Mouse (Mus musculus): ENCODE data around the gene Lmo7. TPM values are rescaled to one million over a fixed set of nuclear protein-coding genes. Genes with fewer than 3 reads are reported as not detected.
A peak's percentile ranks its signal among the peaks of the same experiment; 100 is the strongest.

Lmo7 gene
- polyA plus RNA-seq, 1 experiment from 2014 or later = 19.5 TPM

DNA sequence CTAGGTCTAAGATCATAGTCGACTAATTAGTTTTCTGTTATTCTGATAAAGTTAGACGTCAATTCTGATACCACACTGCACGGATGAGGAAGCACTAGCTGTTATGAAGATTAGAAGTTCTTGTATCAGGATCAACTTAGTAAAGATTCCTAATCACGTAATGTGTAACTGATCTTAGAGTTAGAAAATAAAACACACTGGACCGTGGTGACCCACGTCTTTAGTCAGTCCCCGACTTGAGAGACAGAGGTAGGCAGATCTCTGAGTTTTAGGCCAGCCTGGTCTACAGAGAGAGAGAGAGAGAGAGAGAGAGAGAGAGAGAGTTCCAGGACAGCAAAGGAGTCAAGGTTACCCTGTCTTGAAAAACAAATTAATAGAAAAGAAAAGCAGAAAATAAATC, 18.7 kb downstream of the Lmo7 start:
- no peak overlapping the region for H3K9ac ChIP-seq
- WGBS = 84% methylated on average over 7 of the region's 7 CpGs
- H3K27ac ChIP-seq = no peak overlapping the region
- peaks cover 13% of the 10 kb centered on the region for H3K4me1 ChIP-seq
- no peak overlapping the region for H3K4me2 ChIP-seq
- no peaks in the 10 kb centered on the region for H3K36me3 ChIP-seq
- no peaks in the 10 kb centered on the region for H3K27me3 ChIP-seq
- no peak overlapping the region for H3K4me3 ChIP-seq
- ATAC-seq (ENCODE audit: insufficient number of reproducible peaks, insufficient read depth, low FRiP score, low TSS enrichment, low read depth) = no peak
- H3K9me3 ChIP-seq = no peaks in the 10 kb centered on the region

DNA sequence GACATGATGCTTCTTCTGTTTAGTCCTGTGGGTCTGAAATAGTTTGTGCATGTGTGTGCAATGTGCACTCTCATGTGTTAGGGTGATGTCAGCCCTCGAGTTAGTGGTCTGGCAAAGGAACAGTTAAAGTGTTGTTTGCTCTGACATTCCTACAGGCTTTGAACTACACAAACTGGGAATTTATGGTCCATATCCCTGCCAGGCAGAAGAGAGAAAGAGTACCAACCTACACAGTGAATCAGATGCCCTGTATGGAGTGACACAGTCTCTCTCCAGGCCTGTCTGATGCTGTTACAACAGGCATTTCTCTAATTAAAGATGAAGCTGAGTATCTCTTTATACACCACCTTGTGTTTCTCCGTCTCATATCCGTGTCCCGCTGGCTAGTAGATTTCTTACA, 21.2 kb downstream of the Lmo7 start:
- Histone ChIP-seq H3K27me3 (no peaks in the 10 kb centered on the region), H3K9me3 (no peaks in the 10 kb centered on the region), H3K9ac (no peak overlapping the region), H3K4me3 (no peak overlapping the region), H3K27ac (no peak overlapping the region), H3K36me3 (no peaks in the 10 kb centered on the region), H3K4me2 (no peak overlapping the region), H3K4me1 (peaks cover 9% of the 10 kb centered on the region)
- no peak for ATAC-seq (ENCODE audit: insufficient number of reproducible peaks, insufficient read depth, low FRiP score, low TSS enrichment, low read depth)
- 83% methylated on average over 4 of the region's 4 CpGs for WGBS

DNA sequence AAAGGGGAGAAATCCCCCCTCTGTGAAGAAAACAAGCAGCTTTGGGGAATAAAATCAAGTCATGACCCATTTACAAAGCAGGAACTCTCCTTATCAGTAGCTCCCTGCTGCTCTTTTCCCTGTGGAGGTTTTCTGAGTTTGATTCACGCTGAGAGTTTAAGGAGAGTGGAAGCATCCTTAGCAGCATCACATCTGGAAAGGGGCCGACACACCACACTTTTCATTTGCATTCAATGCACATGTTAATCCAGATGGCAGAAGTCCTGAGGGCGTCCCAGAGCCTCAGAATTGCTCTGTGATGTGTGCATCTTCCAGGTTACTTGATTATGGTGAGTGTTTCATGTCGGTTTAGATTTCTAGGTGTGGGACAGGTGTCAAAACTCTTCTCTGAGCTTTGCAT, 25.7 kb downstream of the Lmo7 start:
- no peak overlapping the region for H3K4me3 ChIP-seq
- H3K36me3 ChIP-seq = no peaks in the 10 kb centered on the region
- no peak overlapping the region for H3K4me2 ChIP-seq
- H3K4me1 ChIP-seq = no peaks in the 10 kb centered on the region; the same call in 1 of the 2 replicates
- H3K9me3 ChIP-seq = no peaks in the 10 kb centered on the region
- ATAC-seq (ENCODE audit: insufficient number of reproducible peaks, insufficient read depth, low FRiP score, low TSS enrichment, low read depth) = no peak
- no peaks in the 10 kb centered on the region for H3K27me3 ChIP-seq
- WGBS = 21% methylated on average over 4 of the region's 4 CpGs
- H3K9ac ChIP-seq = no peak overlapping the region
- H3K27ac ChIP-seq = no peak overlapping the region

DNA sequence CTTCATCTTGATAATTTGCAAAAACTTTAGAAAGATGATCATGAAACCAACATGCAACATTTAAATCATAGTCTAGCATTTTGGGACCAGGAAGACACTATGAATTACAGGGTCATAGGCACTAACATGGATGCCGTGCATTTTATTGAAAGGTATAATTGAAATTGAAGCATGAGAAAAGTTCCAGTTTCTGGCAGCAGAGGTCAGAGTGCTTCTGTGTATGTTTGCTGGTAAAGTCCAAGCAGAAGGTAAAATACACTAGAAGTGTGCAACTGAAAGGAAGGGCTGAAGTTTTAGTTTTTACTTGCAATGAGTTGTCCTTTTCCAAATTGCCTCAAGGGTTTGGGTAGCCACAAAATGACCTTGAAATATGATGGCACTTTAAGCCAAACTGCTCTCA, 32.5 kb downstream of the Lmo7 start:
- no peak for ATAC-seq (ENCODE audit: insufficient number of reproducible peaks, insufficient read depth, low FRiP score, low TSS enrichment, low read depth)
- Histone ChIP-seq H3K4me1 (no peaks in the 10 kb centered on the region), H3K4me2 (no peak overlapping the region), H3K9ac (no peak overlapping the region), H3K4me3 (no peak overlapping the region), H3K27me3 (no peaks in the 10 kb centered on the region), H3K9me3 (no peaks in the 10 kb centered on the region), H3K36me3 (no peaks in the 10 kb centered on the region), H3K27ac (no peak overlapping the region)
- WGBS = 26% methylated on average over 1 of the region's 1 CpGs

DNA sequence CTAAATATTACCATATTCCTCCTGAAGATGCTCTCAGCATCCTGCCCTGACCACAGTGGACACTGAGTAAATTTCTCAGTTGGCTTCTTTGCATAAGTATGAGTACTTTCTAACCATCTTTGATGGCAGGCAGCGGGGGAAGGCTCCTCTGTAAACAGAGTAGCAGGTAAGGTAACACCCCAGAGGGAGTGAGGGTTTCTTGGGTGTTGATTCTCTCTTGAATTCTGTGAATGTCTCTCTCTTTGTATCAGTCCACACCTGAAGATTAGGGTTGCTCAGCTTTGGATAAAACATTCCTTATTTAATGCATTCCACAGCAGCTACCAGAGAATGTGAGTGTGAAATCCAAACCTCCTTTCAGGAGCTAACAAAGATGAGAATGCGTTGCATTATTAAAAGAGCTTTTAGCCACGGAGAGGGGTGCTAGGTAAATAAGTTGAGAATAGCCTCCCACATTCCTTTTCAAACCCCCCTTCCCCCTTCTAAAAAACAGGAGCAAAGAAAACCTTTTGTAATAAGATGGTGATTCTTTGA, 34.1 kb downstream of the Lmo7 start:
- peak; percentile 69 for ATAC-seq (ENCODE audit: insufficient number of reproducible peaks, insufficient read depth, low FRiP score, low TSS enrichment, low read depth)

DNA sequence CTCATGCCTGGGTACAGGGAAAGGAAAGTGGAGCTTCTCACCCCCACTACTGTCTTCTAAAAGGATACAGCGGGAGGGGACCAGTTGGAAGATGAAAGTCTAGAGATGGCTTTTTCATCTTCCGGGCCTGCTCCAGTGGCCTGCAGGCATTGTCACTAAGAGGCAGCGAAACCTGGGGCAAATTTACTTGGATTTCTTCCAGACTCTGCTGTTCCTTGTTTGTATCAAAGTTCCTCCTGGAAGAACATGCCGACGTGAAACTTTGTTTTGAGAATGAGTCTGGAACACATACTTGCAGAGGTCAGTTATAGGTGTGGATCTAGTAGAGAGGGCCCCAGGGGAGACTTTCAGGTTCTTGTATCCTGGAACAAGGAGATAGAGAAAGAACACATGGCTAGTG, 41.6 kb downstream of the Lmo7 start:
- Histone ChIP-seq H3K9me3 (no peaks in the 10 kb centered on the region), H3K27me3 (no peaks in the 10 kb centered on the region), H3K4me2 (no peak overlapping the region), H3K36me3 (no peaks in the 10 kb centered on the region), H3K27ac (no peak overlapping the region), H3K9ac (no peak overlapping the region), H3K4me3 (no peak overlapping the region), H3K4me1 (no peaks in the 10 kb centered on the region)
- WGBS = 57% methylated on average over 5 of the region's 5 CpGs
- no peak for ATAC-seq (ENCODE audit: insufficient number of reproducible peaks, insufficient read depth, low FRiP score, low TSS enrichment, low read depth)

More for the DNA sequence above, 34.1 kb downstream of the Lmo7 start:
- Histone ChIP-seq H3K9me3 (no peaks in the 10 kb centered on the region), H3K4me2 (no peak overlapping the region), H3K4me1 (no peaks in the 10 kb centered on the region), H3K27me3 (no peaks in the 10 kb centered on the region), H3K27ac (peak overlapping the region; percentile 3; the same call in 1 of the 2 replicates), H3K36me3 (no peaks in the 10 kb centered on the region), H3K4me3 (no peak overlapping the region), H3K9ac (no peak overlapping the region)
- 32% methylated on average over 3 of the region's 3 CpGs for WGBS

DNA sequence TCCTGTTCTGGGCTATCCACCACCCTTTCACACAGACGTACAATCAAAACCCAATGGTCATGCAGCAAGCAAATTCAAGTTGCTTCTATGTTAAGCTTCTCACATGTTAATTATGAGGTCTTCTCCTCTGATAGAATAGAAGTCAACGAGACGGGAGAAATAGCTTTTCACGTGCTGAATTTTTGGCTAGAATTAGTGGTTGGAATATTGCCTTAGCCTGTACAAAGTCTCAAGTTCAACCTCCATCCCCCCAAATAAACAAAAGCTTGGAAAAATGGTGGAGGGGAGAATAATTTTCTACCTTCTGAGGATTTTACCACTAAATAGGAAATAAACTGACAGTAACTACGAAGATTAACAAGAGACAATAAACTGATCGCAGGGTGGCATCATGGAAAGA, 42.0 kb downstream of the Lmo7 start:
- no peaks in the 10 kb centered on the region for H3K36me3 ChIP-seq
- no peaks in the 10 kb centered on the region for H3K4me1 ChIP-seq
- H3K27me3 ChIP-seq = no peaks in the 10 kb centered on the region
- H3K9me3 ChIP-seq = no peaks in the 10 kb centered on the region
- H3K27ac ChIP-seq = no peak overlapping the region
- no peak for ATAC-seq (ENCODE audit: insufficient number of reproducible peaks, insufficient read depth, low FRiP score, low TSS enrichment, low read depth)
- no peak overlapping the region for H3K4me2 ChIP-seq
- WGBS = 90% methylated on average over 6 of the region's 6 CpGs
- H3K9ac ChIP-seq = no peak overlapping the region
- H3K4me3 ChIP-seq = no peak overlapping the region

DNA sequence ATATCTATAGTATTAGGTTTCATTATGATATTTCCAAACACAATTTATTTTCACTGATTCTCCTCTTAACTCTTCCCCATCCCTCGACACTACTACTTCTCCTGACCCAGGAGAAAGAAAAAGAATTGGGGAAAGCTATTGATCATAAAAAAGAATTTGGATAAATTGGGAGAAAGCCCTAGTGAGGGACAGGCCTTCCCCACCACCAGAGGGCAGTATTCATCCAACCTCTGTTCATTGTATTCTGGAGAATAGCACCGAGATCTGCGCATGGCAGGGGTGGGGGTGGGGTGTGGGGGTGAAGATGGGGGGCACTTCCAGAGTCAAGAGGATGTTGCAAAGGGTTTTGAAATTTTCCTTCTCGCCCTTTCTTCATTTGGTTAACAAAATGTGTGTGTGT, 44.9 kb downstream of the Lmo7 start:
- Histone ChIP-seq H3K36me3 (no peaks in the 10 kb centered on the region), H3K4me1 (no peaks in the 10 kb centered on the region), H3K27me3 (no peaks in the 10 kb centered on the region), H3K27ac (no peak overlapping the region), H3K9me3 (no peaks in the 10 kb centered on the region), H3K9ac (no peak overlapping the region), H3K4me2 (no peak overlapping the region), H3K4me3 (no peak overlapping the region)
- no peak for ATAC-seq (ENCODE audit: insufficient number of reproducible peaks, insufficient read depth, low FRiP score, low TSS enrichment, low read depth)
- WGBS = 51% methylated on average over 4 of the region's 4 CpGs

DNA sequence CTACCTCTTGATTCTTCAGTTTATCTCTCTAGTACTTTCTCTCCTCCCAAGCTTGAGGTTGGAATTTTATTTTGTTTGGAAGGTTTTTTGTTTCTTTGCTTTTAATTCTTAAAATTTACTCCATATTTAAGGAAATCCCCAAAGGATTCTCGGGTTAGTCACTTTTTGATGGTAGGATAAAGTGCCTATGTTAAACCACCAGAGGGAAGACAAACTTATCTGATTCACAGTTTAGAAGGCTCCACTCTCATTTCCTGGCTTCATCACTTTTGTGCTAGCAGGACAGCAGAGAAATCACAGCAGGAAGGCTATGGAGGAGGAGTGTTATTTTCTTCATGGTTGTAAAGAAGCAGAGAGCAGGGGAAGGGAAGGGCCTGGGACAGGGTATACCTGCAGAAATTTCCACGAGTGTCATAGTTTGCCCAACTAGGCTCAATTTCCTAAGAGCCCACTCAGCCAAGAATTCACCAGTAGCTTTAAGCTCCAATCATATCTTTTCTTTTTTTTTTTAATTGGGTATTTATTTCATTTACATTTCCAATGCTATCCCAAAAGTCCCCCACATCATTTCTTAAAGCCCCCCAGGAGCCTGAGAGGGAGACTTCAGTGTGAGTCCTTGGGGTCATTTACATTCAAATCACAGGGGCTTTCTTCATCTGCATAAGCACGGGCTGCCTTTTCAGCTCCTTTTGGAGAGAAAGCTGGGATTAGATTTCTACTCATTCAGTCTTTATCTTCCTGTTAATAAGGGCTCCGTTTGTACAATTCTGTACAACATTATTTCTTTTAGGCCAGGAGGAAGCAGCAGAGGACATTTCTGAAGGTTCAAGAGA, 46.8 kb downstream of the Lmo7 start:
- Histone ChIP-seq H3K4me1 (no peaks in the 10 kb centered on the region), H3K4me2 (no peak overlapping the region), H3K4me3 (no peak overlapping the region), H3K27ac (no peak overlapping the region), H3K9me3 (no peaks in the 10 kb centered on the region), H3K27me3 (no peaks in the 10 kb centered on the region), H3K36me3 (no peaks in the 10 kb centered on the region), H3K9ac (no peak overlapping the region)
- 22% methylated on average over 4 of the region's 4 CpGs for WGBS
- ATAC-seq (ENCODE audit: insufficient number of reproducible peaks, insufficient read depth, low FRiP score, low TSS enrichment, low read depth) = no peak

DNA sequence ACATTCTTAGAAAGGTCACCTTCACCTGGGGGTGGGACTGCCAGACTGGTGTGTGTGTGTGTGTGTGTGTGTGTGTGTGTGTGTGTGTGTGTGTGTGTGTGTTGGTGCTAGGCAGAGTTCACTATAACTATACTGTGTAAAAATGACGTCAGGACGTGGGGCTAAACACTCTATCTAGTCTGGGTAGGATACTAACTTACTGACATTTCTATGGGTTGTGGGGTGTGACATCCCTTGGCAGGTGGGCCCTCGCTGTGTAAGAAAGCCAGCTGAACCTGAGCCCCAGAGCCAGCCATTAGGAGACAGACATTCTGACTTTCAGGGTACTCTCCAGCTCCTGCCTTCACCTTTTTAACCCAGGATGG, 47.4 kb downstream of the Lmo7 start:
- WGBS = 41% methylated on average over 3 of the region's 3 CpGs
- ATAC-seq (ENCODE audit: insufficient number of reproducible peaks, insufficient read depth, low FRiP score, low TSS enrichment, low read depth) = no peak
- no peaks in the 10 kb centered on the region for H3K27me3 ChIP-seq

DNA sequence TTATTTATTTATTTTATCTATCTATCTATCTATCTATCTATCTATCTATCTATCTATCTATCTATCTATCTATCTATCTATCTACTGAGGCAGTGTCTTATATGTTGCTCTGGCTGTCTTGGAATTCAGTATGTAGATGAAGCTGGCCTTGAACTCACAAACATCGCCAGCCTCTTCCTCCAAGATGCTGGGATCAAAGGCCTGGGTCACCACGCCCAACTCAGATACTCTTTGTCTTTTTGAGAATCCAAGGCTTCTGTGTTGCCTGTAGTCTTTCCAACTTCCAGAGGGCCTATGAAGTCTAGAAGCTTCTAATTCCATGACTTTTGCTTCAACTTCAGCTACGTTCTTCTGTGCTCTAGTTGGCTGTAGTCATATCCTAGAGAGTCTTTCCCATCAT, 48.7 kb downstream of the Lmo7 start:
- Histone ChIP-seq H3K9ac (no peak overlapping the region), H3K36me3 (no peaks in the 10 kb centered on the region), H3K27ac (no peak overlapping the region), H3K4me2 (no peak overlapping the region), H3K27me3 (no peaks in the 10 kb centered on the region), H3K4me1 (no peaks in the 10 kb centered on the region), H3K9me3 (no peaks in the 10 kb centered on the region), H3K4me3 (no peak overlapping the region)
- 94% methylated on average over 3 of the region's 3 CpGs for WGBS
- no peak for ATAC-seq (ENCODE audit: insufficient number of reproducible peaks, insufficient read depth, low FRiP score, low TSS enrichment, low read depth)

More for the DNA sequence above, 47.4 kb downstream of the Lmo7 start:
- Histone ChIP-seq H3K36me3 (no peaks in the 10 kb centered on the region), H3K27ac (no peak overlapping the region), H3K9me3 (no peaks in the 10 kb centered on the region), H3K4me3 (no peak overlapping the region), H3K4me1 (no peaks in the 10 kb centered on the region), H3K9ac (no peak overlapping the region), H3K4me2 (no peak overlapping the region)

DNA sequence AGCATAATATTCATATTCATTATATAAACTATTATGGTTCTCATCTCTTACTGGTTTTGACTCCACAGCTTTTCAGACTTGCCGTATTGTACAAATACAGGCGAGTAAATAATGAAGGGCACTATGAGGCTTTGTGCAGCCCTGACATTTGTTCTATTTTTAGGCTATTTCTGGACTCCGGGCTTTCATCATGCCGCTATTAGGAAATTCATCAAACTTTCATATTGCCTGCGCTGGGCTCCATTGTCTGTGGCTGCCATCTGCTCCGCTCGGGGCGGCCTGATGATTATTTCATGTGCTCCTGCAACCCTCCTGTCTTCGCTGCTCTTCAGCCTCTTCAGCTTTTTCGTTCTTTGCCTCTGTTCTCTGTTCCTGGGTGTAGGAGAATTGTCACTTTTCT, 50.3 kb downstream of the Lmo7 start:
- H3K9ac ChIP-seq = no peak overlapping the region
- no peaks in the 10 kb centered on the region for H3K36me3 ChIP-seq
- ATAC-seq (ENCODE audit: insufficient number of reproducible peaks, insufficient read depth, low FRiP score, low TSS enrichment, low read depth) = no peak
- H3K27me3 ChIP-seq = no peaks in the 10 kb centered on the region
- no peak overlapping the region for H3K4me3 ChIP-seq
- no peaks in the 10 kb centered on the region for H3K9me3 ChIP-seq
- H3K4me1 ChIP-seq = no peaks in the 10 kb centered on the region
- no peak overlapping the region for H3K4me2 ChIP-seq
- 90% methylated on average over 10 of the region's 10 CpGs for WGBS
- no peak overlapping the region for H3K27ac ChIP-seq
